Mouse (Mus musculus): Measurements from ENCODE around the gene Prss54. TPM values are rescaled to one million over a fixed set of nuclear protein-coding genes. Genes with fewer than 3 reads are reported as not detected.
A peak's percentile ranks its signal among the peaks of the same experiment; 100 is the strongest.

The Prss54 gene
- polyA plus RNA-seq, 1 experiment from 2014 or later = not detected

DNA sequence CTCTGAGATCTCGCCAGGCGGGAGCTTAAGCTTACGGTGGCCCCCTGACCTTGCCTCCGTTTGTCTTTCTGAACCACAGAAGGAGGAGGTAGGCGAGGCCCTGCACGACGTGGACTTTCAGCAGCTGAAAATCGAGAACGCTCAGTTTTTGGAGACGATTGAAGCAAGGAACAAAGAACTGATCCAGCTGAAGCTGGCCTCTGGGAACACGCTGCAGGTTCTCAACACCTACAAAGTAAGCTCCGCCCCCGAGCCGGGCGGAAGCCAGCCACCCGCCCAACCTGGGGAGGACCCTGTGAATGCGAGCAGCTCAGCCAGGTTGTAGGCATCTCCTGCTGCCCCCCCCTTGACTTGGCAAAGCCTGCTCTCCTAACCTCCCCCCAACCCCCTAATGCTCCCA, 30.3 kb downstream of the Prss54 start:
- Histone ChIP-seq H3K4me3 (ENCODE audit: low read depth, low read length) (no peak overlapping the region), H3K4me1 (ENCODE audit: control insufficient read depth, insufficient read depth, low read length) (peaks cover 3% of the 10 kb centered on the region; the same call in 1 of the 2 replicates), H3K27ac (ENCODE audit: low read depth, low read length) (no peak overlapping the region), H3K36me3 (ENCODE audit: control insufficient read depth, insufficient read depth, low read length) (no peaks in the 10 kb centered on the region), H3K27me3 (replicated peaks; ENCODE audit: control insufficient read depth, insufficient read depth, low read length) (no peaks in the 10 kb centered on the region), H3K4me2 (ENCODE audit: low read length) (no peak overlapping the region), H3K9me3 (replicated peaks; ENCODE audit: control insufficient read depth, low read length) (no peaks in the 10 kb centered on the region), H3K9ac (ENCODE audit: low read length) (no peak overlapping the region)
- no peak for ATAC-seq
- DNase-seq (ENCODE audit: low spot score) = no peak
- 83% methylated on average over 17 of the region's 17 CpGs for WGBS

GRCm38 (mm10) chr8:95543065-95543464, 33.1 kb downstream of the Prss54 start:
- Histone ChIP-seq H3K9me3 (replicated peaks; ENCODE audit: control insufficient read depth, low read length) (no peaks in the 10 kb centered on the region), H3K4me2 (ENCODE audit: low read length) (no peak overlapping the region), H3K4me3 (ENCODE audit: low read depth, low read length) (no peak overlapping the region), H3K9ac (ENCODE audit: low read length) (no peak overlapping the region), H3K27ac (ENCODE audit: low read depth, low read length) (no peak overlapping the region), H3K4me1 (ENCODE audit: control insufficient read depth, insufficient read depth, low read length) (no peaks in the 10 kb centered on the region), H3K27me3 (replicated peaks; ENCODE audit: control insufficient read depth, insufficient read depth, low read length) (no peaks in the 10 kb centered on the region), H3K36me3 (ENCODE audit: control insufficient read depth, insufficient read depth, low read length) (no peaks in the 10 kb centered on the region)
- ATAC-seq = no peak
- no peak for DNase-seq (ENCODE audit: low spot score)
- WGBS = 77% methylated on average over 3 of the region's 3 CpGs

GRCm38 (mm10) chr8:95542191-95542590, 33.9 kb downstream of the Prss54 start:
- Histone ChIP-seq H3K27me3 (replicated peaks; ENCODE audit: control insufficient read depth, insufficient read depth, low read length) (no peaks in the 10 kb centered on the region), H3K4me2 (ENCODE audit: low read length) (no peak overlapping the region), H3K9me3 (replicated peaks; ENCODE audit: control insufficient read depth, low read length) (no peaks in the 10 kb centered on the region), H3K36me3 (ENCODE audit: control insufficient read depth, insufficient read depth, low read length) (no peaks in the 10 kb centered on the region), H3K4me1 (ENCODE audit: control insufficient read depth, insufficient read depth, low read length) (no peaks in the 10 kb centered on the region), H3K4me3 (ENCODE audit: low read depth, low read length) (no peak overlapping the region), H3K27ac (ENCODE audit: low read depth, low read length) (no peak overlapping the region), H3K9ac (ENCODE audit: low read length) (no peak overlapping the region)
- 90% methylated on average over 6 of the region's 6 CpGs for WGBS
- DNase-seq (ENCODE audit: low spot score) = no peak
- no peak for ATAC-seq

DNA sequence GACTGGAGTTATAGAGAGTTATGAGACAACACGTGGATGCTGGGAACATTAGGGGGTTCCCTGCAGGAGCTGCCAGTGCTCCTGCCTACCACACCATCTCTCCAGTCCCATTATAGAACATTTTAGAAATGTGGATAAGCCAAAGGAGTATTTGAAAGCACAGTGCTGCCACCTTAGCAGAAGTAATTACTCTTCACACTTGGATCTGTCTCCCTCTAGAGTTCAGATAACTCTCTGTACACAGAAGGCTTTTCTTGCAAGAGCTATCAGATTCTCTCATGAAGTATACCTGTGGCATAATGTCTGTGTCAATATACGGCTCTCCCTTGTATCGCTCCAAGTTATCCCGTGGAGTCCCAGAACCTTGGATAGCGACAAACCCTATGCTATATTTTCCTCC, 36.7 kb downstream of the Prss54 start:
- DNase-seq (ENCODE audit: low spot score) (peak; percentile 28), ATAC-seq (no peak)
- WGBS = 83% methylated on average over 5 of the region's 5 CpGs
- Histone ChIP-seq H3K9me3 (replicated peaks; ENCODE audit: control insufficient read depth, low read length) (no peaks in the 10 kb centered on the region), H3K9ac (ENCODE audit: low read length) (no peak overlapping the region), H3K4me2 (ENCODE audit: low read length) (no peak overlapping the region), H3K27ac (ENCODE audit: low read depth, low read length) (no peak overlapping the region), H3K36me3 (ENCODE audit: control insufficient read depth, insufficient read depth, low read length) (no peaks in the 10 kb centered on the region), H3K27me3 (replicated peaks; ENCODE audit: control insufficient read depth, insufficient read depth, low read length) (no peaks in the 10 kb centered on the region), H3K4me1 (ENCODE audit: control insufficient read depth, insufficient read depth, low read length) (no peaks in the 10 kb centered on the region), H3K4me3 (ENCODE audit: low read depth, low read length) (no peak overlapping the region)

- ATAC-seq (peak; percentile 93), DNase-seq (ENCODE audit: low spot score) (peak; percentile 75)
- H3K4me2 ChIP-seq (ENCODE audit: low read length) = peak within 1 kb of the TSS; percentile 71
- no peaks in the 10 kb centered on the region for H3K9me3 ChIP-seq (replicated peaks; ENCODE audit: control insufficient read depth, low read length)
- no peak within 1 kb of the TSS for H3K27ac ChIP-seq (ENCODE audit: low read depth, low read length)
- no peaks in the 10 kb centered on the region for H3K36me3 ChIP-seq (ENCODE audit: control insufficient read depth, insufficient read depth, low read length)
- 7% methylated on average over 33 of the region's 33 CpGs for WGBS
- no peaks in the 10 kb centered on the region for H3K4me1 ChIP-seq (ENCODE audit: control insufficient read depth, insufficient read depth, low read length)
- H3K4me3 ChIP-seq (ENCODE audit: low read depth, low read length) = peak within 1 kb of the TSS; percentile 39
- H3K9ac ChIP-seq (ENCODE audit: low read length) = peak within 1 kb of the TSS; percentile 56
- no peaks in the 10 kb centered on the region for H3K27me3 ChIP-seq (replicated peaks; ENCODE audit: control insufficient read depth, insufficient read depth, low read length)
Observed at GRCm38 (mm10) chr8:95533584-95534387, 42.4 kb downstream of the Prss54 start, which contains the start of gene Ccdc113. Gene Ccdc113 (plus strand): TSS chr8:95534085.

DNA sequence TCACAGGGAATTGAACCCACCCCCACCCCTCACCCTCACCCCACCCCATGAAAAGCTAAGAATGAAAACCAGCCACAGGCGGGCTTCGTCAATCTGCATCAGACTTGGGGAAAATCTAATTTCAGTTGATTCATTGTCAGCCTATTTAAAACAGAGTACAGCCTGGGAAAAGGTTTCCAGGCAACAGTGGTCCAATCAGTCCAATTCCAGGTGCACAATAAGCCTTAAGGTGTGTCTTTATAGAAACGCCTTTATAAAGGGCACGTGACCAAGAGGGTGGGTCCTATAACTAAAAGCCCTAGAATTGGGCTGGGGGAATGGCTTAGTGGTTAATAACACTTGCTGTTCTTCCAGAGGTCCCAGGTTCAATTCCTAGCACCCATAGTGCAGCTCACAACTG, 43.9 kb downstream of the Prss54 start:
- no peak overlapping the region for H3K4me3 ChIP-seq (ENCODE audit: low read depth, low read length)
- H3K4me2 ChIP-seq (ENCODE audit: low read length) = no peak overlapping the region
- no peak overlapping the region for H3K9ac ChIP-seq (ENCODE audit: low read length)
- no peaks in the 10 kb centered on the region for H3K9me3 ChIP-seq (replicated peaks; ENCODE audit: control insufficient read depth, low read length)
- H3K27ac ChIP-seq (ENCODE audit: low read depth, low read length) = no peak overlapping the region
- 43% methylated on average over 4 of the region's 4 CpGs for WGBS
- no peaks in the 10 kb centered on the region for H3K4me1 ChIP-seq (ENCODE audit: control insufficient read depth, insufficient read depth, low read length)
- DNase-seq (ENCODE audit: low spot score) (no peak), ATAC-seq (no peak)
- no peaks in the 10 kb centered on the region for H3K36me3 ChIP-seq (ENCODE audit: control insufficient read depth, insufficient read depth, low read length)
- H3K27me3 ChIP-seq (replicated peaks; ENCODE audit: control insufficient read depth, insufficient read depth, low read length) = no peaks in the 10 kb centered on the region

GRCm38 (mm10) chr8:95528750-95529310, 47.3 kb downstream of the Prss54 start:
- DNase-seq (ENCODE audit: low spot score) (no peak), ATAC-seq (no peak)
- H3K27ac ChIP-seq (ENCODE audit: low read depth, low read length) = no peak overlapping the region
- no peak overlapping the region for H3K9ac ChIP-seq (ENCODE audit: low read length)
- 63% methylated on average over 9 of the region's 9 CpGs for WGBS
- H3K4me3 ChIP-seq (ENCODE audit: low read depth, low read length) = no peak overlapping the region
- no peaks in the 10 kb centered on the region for H3K36me3 ChIP-seq (ENCODE audit: control insufficient read depth, insufficient read depth, low read length)
- H3K4me1 ChIP-seq (ENCODE audit: control insufficient read depth, insufficient read depth, low read length) = no peaks in the 10 kb centered on the region
- no peaks in the 10 kb centered on the region for H3K9me3 ChIP-seq (replicated peaks; ENCODE audit: control insufficient read depth, low read length)
- H3K27me3 ChIP-seq (replicated peaks; ENCODE audit: control insufficient read depth, insufficient read depth, low read length) = no peaks in the 10 kb centered on the region
- H3K4me2 ChIP-seq (ENCODE audit: low read length) = no peak overlapping the region

DNA sequence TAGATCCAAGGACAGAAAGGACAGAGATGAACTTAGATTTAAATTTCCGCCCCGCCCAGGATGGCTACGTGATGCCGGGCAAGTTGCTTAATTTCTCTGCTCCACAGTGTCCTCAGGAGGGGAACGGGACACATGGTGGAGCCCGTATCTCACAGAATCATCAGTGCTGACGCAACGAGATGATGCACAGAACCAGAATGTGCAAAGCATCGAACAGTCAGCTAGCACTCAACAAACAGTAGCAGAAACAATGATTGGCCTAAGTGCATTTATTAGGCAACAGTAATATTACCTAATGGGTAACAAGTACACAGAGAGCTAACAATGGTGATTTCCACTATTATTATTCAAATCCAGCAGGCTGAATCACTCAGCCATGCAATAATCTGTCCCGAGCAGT, 47.9 kb downstream of the Prss54 start:
- DNase-seq (ENCODE audit: low spot score) = no peak
- H3K4me3 ChIP-seq (ENCODE audit: low read depth, low read length) = no peak overlapping the region
- no peak overlapping the region for H3K4me2 ChIP-seq (ENCODE audit: low read length)
- no peak for ATAC-seq
- WGBS = 78% methylated on average over 10 of the region's 10 CpGs
- no peak overlapping the region for H3K9ac ChIP-seq (ENCODE audit: low read length)
- no peaks in the 10 kb centered on the region for H3K4me1 ChIP-seq (ENCODE audit: control insufficient read depth, insufficient read depth, low read length)
- H3K36me3 ChIP-seq (ENCODE audit: control insufficient read depth, insufficient read depth, low read length) = no peaks in the 10 kb centered on the region
- no peaks in the 10 kb centered on the region for H3K9me3 ChIP-seq (replicated peaks; ENCODE audit: control insufficient read depth, low read length)
- no peak overlapping the region for H3K27ac ChIP-seq (ENCODE audit: low read depth, low read length)
- no peaks in the 10 kb centered on the region for H3K27me3 ChIP-seq (replicated peaks; ENCODE audit: control insufficient read depth, insufficient read depth, low read length)

GRCm38 (mm10) chr8:95523991-95524390, 52.1 kb downstream of the Prss54 start:
- Histone ChIP-seq H3K9me3 (replicated peaks; ENCODE audit: control insufficient read depth, low read length) (no peaks in the 10 kb centered on the region), H3K27me3 (replicated peaks; ENCODE audit: control insufficient read depth, insufficient read depth, low read length) (no peaks in the 10 kb centered on the region), H3K9ac (ENCODE audit: low read length) (no peak overlapping the region), H3K27ac (ENCODE audit: low read depth, low read length) (no peak overlapping the region), H3K36me3 (ENCODE audit: control insufficient read depth, insufficient read depth, low read length) (no peaks in the 10 kb centered on the region), H3K4me3 (ENCODE audit: low read depth, low read length) (no peak overlapping the region), H3K4me1 (ENCODE audit: control insufficient read depth, insufficient read depth, low read length) (no peaks in the 10 kb centered on the region), H3K4me2 (ENCODE audit: low read length) (no peak overlapping the region)
- DNase-seq (ENCODE audit: low spot score) = no peak
- no peak for ATAC-seq
- WGBS = 81% methylated on average over 4 of the region's 4 CpGs

Data from forebrain, embryonic 14.5 days (tissue).